In genomic region chr7:30421890-30422435, GRCm38 (mm10) we compare ENCODE assay signal across 8 mouse cellular contexts. TPM values are rescaled to one million over a fixed set of nuclear protein-coding genes. Genes with fewer than 3 reads are reported as not detected.
DNase-seq lines count a peak whose midpoint lies in the region; ATAC-seq lines count a peak whose summit lies in the region.

No protein-coding gene starts in this region.

- intact Hi-C loops in left cerebral cortex, postnatal 14 days (cut with DNase I) = no loop called here

- H3K4me1 ChIP-seq in intestine, embryonic 15.5 days (replicated peaks) = peaks cover 13% of the 10 kb centered on the region; the same call in 1 of the 2 replicates

- DNase-seq in adrenal gland, adult 8-10 months = peak; percentile 86
- peak; percentile 94 for DNase-seq in embryo, embryonic 11 days
- DNase-seq in gastrocnemius, postnatal 25 days = peak; percentile 71
- DNase-seq in left cerebral cortex, postnatal 14 days (ENCODE audit: low spot score in 2 of 2) = peak; percentile 93 to 96
- peak; percentile 98 for DNase-seq in right cerebral cortex, postnatal 14 days
- peak; percentile 65 to 84 for DNase-seq in urinary bladder, postnatal 4 days (ENCODE audit: low spot score in 2 of 2)

- no peaks in the 10 kb centered on the region for H3K9me3 ChIP-seq in intestine, embryonic 15.5 days

- under 1% methylated on average over 45 of the region's 45 CpGs for WGBS in intestine, embryonic 15.5 days

- peak; percentile 85 for ATAC-seq in intestine, embryonic 15.5 days
- peak; percentile 66 for ATAC-seq in megakaryocyte-erythroid progenitor cell, adult 5-6 weeks (replicated peaks; ENCODE audit: low FRiP score, low TSS enrichment, poor library complexity, severe bottlenecking)

- peak overlapping the region; percentile 87 for H3K4me2 ChIP-seq in intestine, embryonic 15.5 days (replicated peaks)

- no peaks in the 10 kb centered on the region for H3K27me3 ChIP-seq in intestine, embryonic 15.5 days (replicated peaks)

- H3K4me3 ChIP-seq in intestine, embryonic 15.5 days (replicated peaks) = peak overlapping the region; percentile 52

- H3K9ac ChIP-seq in intestine, embryonic 15.5 days = peak overlapping the region; percentile 53

- peaks cover 3% of the 10 kb centered on the region; the same call in 1 of the 2 replicates for H3K36me3 ChIP-seq in intestine, embryonic 15.5 days

- peak overlapping the region; percentile 51 for H3K27ac ChIP-seq in intestine, embryonic 15.5 days

RNA-seq across cellular contexts. Expression of gene Nfkbid, which starts 0.4 kb away (rescaled TPM):
- total RNA-seq in adrenal gland, adult 8-10 months (2022) = 1 to 10 TPM in 3 of 4 experiments, under 1 TPM in 1; 0.73 to 2.4 (median 1.7) TPM
- under 1 TPM in 1 of 2 experiments, not detected in 1; 0.27 TPM for total RNA-seq in gastrocnemius, postnatal 25 days (2021)
- 2.1 and 2.4 TPM in 2 replicates for polyA plus RNA-seq in intestine, embryonic 15.5 days (2015; fragmentation: Nextera tagmentation; extraction: Ambion mirVana)
- total RNA-seq in left cerebral cortex, postnatal 14 days (2021) = 1 to 10 TPM; 2.8 to 4.2 TPM
- 0.89 and 9.0 TPM in 2 replicates for total RNA-seq in megakaryocyte-erythroid progenitor cell, adult 5-6 weeks (2014; fragmentation: Nextera tagmentation)
- 0.80 and 3.1 TPM in 2 replicates for total RNA-seq in megakaryocyte-erythroid progenitor cell, adult 5-6 weeks (2017)

RNA-seq across cellular contexts. Expression of gene Hcst, which starts 2.3 kb away (rescaled TPM):
- total RNA-seq in adrenal gland, adult 8-10 months (2022) = 1 to 10 TPM in 3 of 4 experiments, under 1 TPM in 1; 0.98 to 2.3 (median 1.4) TPM
- total RNA-seq in gastrocnemius, postnatal 25 days (2021) = not detected
- 2.2 and 2.5 TPM in 2 replicates for polyA plus RNA-seq in intestine, embryonic 15.5 days (2015; fragmentation: Nextera tagmentation; extraction: Ambion mirVana)
- total RNA-seq in left cerebral cortex, postnatal 14 days (2021) = 1 to 10 TPM in 1 of 2 experiments, not detected in 1; 2.6 TPM
- total RNA-seq in megakaryocyte-erythroid progenitor cell, adult 5-6 weeks (2014; fragmentation: Nextera tagmentation) = 4.3 and 4.4 TPM in 2 replicates
- total RNA-seq in megakaryocyte-erythroid progenitor cell, adult 5-6 weeks (2017) = 3.3 TPM in 1 of 2 replicates, not detected in the other

RNA-seq across cellular contexts. Expression of gene Tyrobp, which starts 8.4 kb away (rescaled TPM):
- 10 to 100 TPM; 31.8 to 65.8 (median 51.1) TPM for total RNA-seq in adrenal gland, adult 8-10 months (2022)
- total RNA-seq in gastrocnemius, postnatal 25 days (2021) = 1 to 10 TPM; 5.8 to 6.5 TPM
- 49.8 and 63.7 TPM in 2 replicates for polyA plus RNA-seq in intestine, embryonic 15.5 days (2015; fragmentation: Nextera tagmentation; extraction: Ambion mirVana)
- 10 to 100 TPM; 24.9 to 26.1 TPM for total RNA-seq in left cerebral cortex, postnatal 14 days (2021)
- 19.3 TPM in 1 of 2 replicates, not detected in the other for total RNA-seq in megakaryocyte-erythroid progenitor cell, adult 5-6 weeks (2014; fragmentation: Nextera tagmentation)
- 5.1 and 26.6 TPM in 2 replicates for total RNA-seq in megakaryocyte-erythroid progenitor cell, adult 5-6 weeks (2017)

RNA-seq across cellular contexts. Expression of gene Aplp1, which starts 23.4 kb away (rescaled TPM):
- 10 to 100 TPM; 45.2 to 59.3 (median 46.7) TPM for total RNA-seq in adrenal gland, adult 8-10 months (2022)
- total RNA-seq in gastrocnemius, postnatal 25 days (2021) = under 1 TPM; 0.72 to 0.95 TPM
- polyA plus RNA-seq in intestine, embryonic 15.5 days (2015; fragmentation: Nextera tagmentation; extraction: Ambion mirVana) = 39.0 and 40.8 TPM in 2 replicates
- total RNA-seq in left cerebral cortex, postnatal 14 days (2021) = 1,000 to 10,000 TPM; 1,098 to 1,148 TPM
- not detected in 2 replicates for total RNA-seq in megakaryocyte-erythroid progenitor cell, adult 5-6 weeks (2014; fragmentation: Nextera tagmentation)
- total RNA-seq in megakaryocyte-erythroid progenitor cell, adult 5-6 weeks (2017) = not detected in 2 replicates

RNA-seq across cellular contexts. Expression of gene Kirrel2, which starts 35.5 kb away (rescaled TPM):
- not detected for total RNA-seq in adrenal gland, adult 8-10 months (2022)
- not detected for total RNA-seq in gastrocnemius, postnatal 25 days (2021)
- polyA plus RNA-seq in intestine, embryonic 15.5 days (2015; fragmentation: Nextera tagmentation; extraction: Ambion mirVana) = 2.0 and 3.0 TPM in 2 replicates
- total RNA-seq in left cerebral cortex, postnatal 14 days (2021) = 1 to 10 TPM; 6.1 to 8.0 TPM
- total RNA-seq in megakaryocyte-erythroid progenitor cell, adult 5-6 weeks (2014; fragmentation: Nextera tagmentation) = not detected in 2 replicates
- total RNA-seq in megakaryocyte-erythroid progenitor cell, adult 5-6 weeks (2017) = not detected in 2 replicates

Comparison
In these comparisons a context has a peak if more than half of its experiments do, and no peak if none do; other contexts are left out.
1. Peak in every context shown above with its lines: DNase-seq, ATAC-seq, H3K4me3 ChIP-seq and H3K27ac ChIP-seq.